Mouse (Mus musculus) intestine, postnatal 0 days (tissue): ENCODE measurements around the gene Commd3. TPM values are rescaled to one million over a fixed set of nuclear protein-coding genes. Genes with fewer than 3 reads are reported as not detected.
A peak's percentile ranks its signal among the peaks of the same experiment; 100 is the strongest.

Source experiments
- ATAC-seq: fragments of 200-750 bp; cut with Nextera tagmentation; 2 replicates; pipeline ENCODE4 v1.8.0; 2017; ENCODE audit warnings: mild to moderate bottlenecking, moderate TSS enrichment, moderate library complexity
- H3K27ac ChIP-seq: fragments of 300-500 bp; sonication (generic); 2 replicates; pipeline ENCODE4 v1.5.1; 2014; ENCODE audit warnings: mild to moderate bottlenecking, low read depth, low read length, moderate library complexity
- H3K27me3 ChIP-seq: fragments of 300-500 bp; sonication (generic); replicated peaks from 2 replicates; pipeline ENCODE4 v1.6.1; 2014; ENCODE audit warnings: low read length, mixed read lengths; ENCODE audit not compliant: control insufficient read depth, insufficient read depth
- H3K36me3 ChIP-seq: fragments of 300-500 bp; sonication (generic); 2 replicates; pipeline ENCODE4 v1.6.1; 2014; ENCODE audit warnings: mild to moderate bottlenecking, moderate library complexity; ENCODE audit not compliant: control insufficient read depth, insufficient read depth
- H3K4me1 ChIP-seq: fragments of 300-500 bp; sonication (generic); replicated peaks from 2 replicates; pipeline ENCODE4 v1.6.1; 2014; ENCODE audit warnings: antibody characterized with exemption, low read length, mixed read lengths; ENCODE audit not compliant: control insufficient read depth, insufficient read depth
- H3K4me2 ChIP-seq: fragments of 300-500 bp; sonication (generic); replicated peaks from 2 replicates; pipeline ENCODE4 v1.6.1; 2014; ENCODE audit warnings: low read depth, mild to moderate bottlenecking, moderate library complexity
- H3K4me3 ChIP-seq: fragments of 300-500 bp; sonication (generic); 2 replicates; pipeline ENCODE4 v1.5.1; 2014; ENCODE audit warnings: low read depth, low read length
- H3K9ac ChIP-seq: fragments of 300-500 bp; sonication (generic); 2 replicates; pipeline ENCODE4 v1.6.1; 2014; ENCODE audit warnings: mild to moderate bottlenecking, low read depth, low read length
- H3K9me3 ChIP-seq: fragments of 300-500 bp; sonication (generic); 2 replicates; pipeline ENCODE4 v1.6.1; 2016; ENCODE audit warnings: mixed run types; ENCODE audit not compliant: control insufficient read depth
- CTCF ChIP-seq: sonication (generic); IDR thresholded peaks from 2 replicates; pipeline ENCODE4 v1.5.1; 2016; ENCODE audit warnings: low read depth, mild to moderate bottlenecking, control low read depth, antibody characterized with exemption, moderate library complexity
- WGBS: fragments of 180-500 bp; shearing (Covaris S2); extraction: QIAGEN DNeasy Blood & Tissue Kit; methylation state at CpG from one replicate; pipeline ENCODE4 v1.1.7; 2014; 5-methylcytosine and 5-hydroxymethylcytosine counted together
- polyA plus RNA-seq: library from polyadenylated mRNA; unstranded; fragments of >200 nt; fragmentation: Nextera tagmentation; extraction: Ambion mirVana; gene quantifications from 2 replicates; pipeline ENCODE4 v1.2.1, GENCODE M21; 2015

The Commd3 gene
- polyA plus RNA-seq, 1 experiment from 2014 or later: 218 TPM

- peaks cover 37% of the 10 kb centered on the region for H3K27me3 ChIP-seq
- no peak for TF ChIP-seq CTCF
- no peak overlapping the region for H3K4me2 ChIP-seq
- 89% methylated on average over 5 of the region's 5 CpGs for WGBS
- no peak overlapping the region for H3K9ac ChIP-seq
- ATAC-seq: no peak
- H3K4me1 ChIP-seq: no peaks in the 10 kb centered on the region
- H3K4me3 ChIP-seq: no peak overlapping the region
- H3K27ac ChIP-seq: no peak overlapping the region
- peaks cover 6% of the 10 kb centered on the region; the same call in 1 of the 2 replicates for H3K36me3 ChIP-seq
- no peaks in the 10 kb centered on the region for H3K9me3 ChIP-seq
These were observed 11.9 kb downstream of the Commd3 start for GRCm38 (mm10) chr2:18684062-18684461.

- no peaks in the 10 kb centered on the region for H3K9me3 ChIP-seq
- H3K36me3 ChIP-seq: peaks cover 6% of the 10 kb centered on the region; the same call in 1 of the 2 replicates
- peaks cover 5% of the 10 kb centered on the region; the same call in 1 of the 2 replicates for H3K4me1 ChIP-seq
- 82% methylated on average over 6 of the region's 6 CpGs for WGBS
- no peak for ATAC-seq
- H3K9ac ChIP-seq: no peak overlapping the region
- no peak for TF ChIP-seq CTCF
- H3K4me2 ChIP-seq: no peak overlapping the region
- peaks cover 46% of the 10 kb centered on the region for H3K27me3 ChIP-seq
- no peak overlapping the region for H3K4me3 ChIP-seq
- no peak overlapping the region for H3K27ac ChIP-seq
These were observed 14.2 kb downstream of the Commd3 start for GRCm38 (mm10) chr2:18686386-18686785.

- ATAC-seq: no peak
- no peak for TF ChIP-seq CTCF
These were observed 14.8 kb downstream of the Commd3 start for GRCm38 (mm10) chr2:18686826-18687519.

GRCm38 (mm10) chr2:18687671-18688170, 15.5 kb downstream of the Commd3 start:
- Histone ChIP-seq H3K27me3 (peaks cover 59% of the 10 kb centered on the region), H3K9ac (no peak overlapping the region), H3K4me2 (no peak overlapping the region), H3K4me1 (peaks cover 5% of the 10 kb centered on the region; the same call in 1 of the 2 replicates), H3K4me3 (no peak overlapping the region), H3K9me3 (no peaks in the 10 kb centered on the region), H3K36me3 (peaks cover 6% of the 10 kb centered on the region; the same call in 1 of the 2 replicates), H3K27ac (no peak overlapping the region)
- no peak for ATAC-seq
- WGBS: 18% methylated on average over 9 of the region's 9 CpGs
- TF ChIP-seq CTCF: no peak

More at GRCm38 (mm10) chr2:18686826-18687519, 14.8 kb downstream of the Commd3 start:
- 76% methylated on average over 8 of the region's 8 CpGs for WGBS
- H3K9me3 ChIP-seq: no peaks in the 10 kb centered on the region
- H3K4me3 ChIP-seq: no peak overlapping the region
- no peak overlapping the region for H3K9ac ChIP-seq
- peaks cover 52% of the 10 kb centered on the region for H3K27me3 ChIP-seq
- H3K4me1 ChIP-seq: peaks cover 5% of the 10 kb centered on the region; the same call in 1 of the 2 replicates
- peaks cover 6% of the 10 kb centered on the region; the same call in 1 of the 2 replicates for H3K36me3 ChIP-seq
- no peak overlapping the region for H3K4me2 ChIP-seq
- H3K27ac ChIP-seq: no peak overlapping the region

GRCm38 (mm10) chr2:18688286-18688685, 16.1 kb downstream of the Commd3 start:
- no peak for ATAC-seq
- H3K36me3 ChIP-seq: peaks cover 6% of the 10 kb centered on the region; the same call in 1 of the 2 replicates
- no peak overlapping the region for H3K9ac ChIP-seq
- H3K4me1 ChIP-seq: peaks cover 5% of the 10 kb centered on the region; the same call in 1 of the 2 replicates
- peak overlapping the region; percentile 78 for H3K4me2 ChIP-seq
- peaks cover 65% of the 10 kb centered on the region for H3K27me3 ChIP-seq
- H3K27ac ChIP-seq: no peak overlapping the region
- TF ChIP-seq CTCF: no peak
- 11% methylated on average over 6 of the region's 6 CpGs for WGBS
- no peaks in the 10 kb centered on the region for H3K9me3 ChIP-seq
- peak overlapping the region; percentile 46; the same call in 1 of the 2 replicates for H3K4me3 ChIP-seq

- no peak overlapping the region for H3K9ac ChIP-seq
- peaks cover 6% of the 10 kb centered on the region; the same call in 1 of the 2 replicates for H3K36me3 ChIP-seq
- peak; percentile 58 for ATAC-seq
- H3K27ac ChIP-seq: no peak overlapping the region
- no peaks in the 10 kb centered on the region for H3K9me3 ChIP-seq
- peaks cover 65% of the 10 kb centered on the region for H3K27me3 ChIP-seq
- H3K4me2 ChIP-seq: peak overlapping the region; percentile 78
- no peak for TF ChIP-seq CTCF
- peaks cover 5% of the 10 kb centered on the region; the same call in 1 of the 2 replicates for H3K4me1 ChIP-seq
- under 1% methylated on average over 45 of the region's 45 CpGs for WGBS
- peak overlapping the region; percentile 46 for H3K4me3 ChIP-seq
These were observed 16.5 kb downstream of the Commd3 start for GRCm38 (mm10) chr2:18688708-18689063.
